Mouse (Mus musculus): Measurements from ENCODE around the gene Cpb2.

The Cpb2 gene

DNA sequence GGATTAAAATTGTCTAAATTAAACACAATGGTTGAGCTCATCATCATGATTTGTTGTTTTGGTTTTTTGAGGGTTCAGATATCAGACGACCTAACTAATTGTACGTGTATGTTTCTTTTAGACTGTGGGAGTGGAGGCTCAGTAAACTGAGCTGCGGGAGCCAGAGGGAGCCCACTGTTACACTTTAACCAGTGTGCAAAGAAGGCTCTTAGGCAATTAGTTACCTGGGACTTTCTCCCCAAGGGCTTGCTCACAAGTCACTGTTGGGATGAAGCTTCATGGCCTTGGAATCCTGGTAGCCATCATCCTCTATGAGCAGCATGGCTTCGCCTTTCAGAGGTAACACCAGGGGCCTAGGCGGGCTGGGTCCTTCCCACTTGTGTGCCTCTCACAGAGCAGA is at the start of gene Cpb2:
Cpb2 (plus strand) TSS at position 201 of the 400 bp plus-strand sequence.
- no peak for DNase-seq (ENCODE audit: low spot score in 2 of 2)

DNA sequence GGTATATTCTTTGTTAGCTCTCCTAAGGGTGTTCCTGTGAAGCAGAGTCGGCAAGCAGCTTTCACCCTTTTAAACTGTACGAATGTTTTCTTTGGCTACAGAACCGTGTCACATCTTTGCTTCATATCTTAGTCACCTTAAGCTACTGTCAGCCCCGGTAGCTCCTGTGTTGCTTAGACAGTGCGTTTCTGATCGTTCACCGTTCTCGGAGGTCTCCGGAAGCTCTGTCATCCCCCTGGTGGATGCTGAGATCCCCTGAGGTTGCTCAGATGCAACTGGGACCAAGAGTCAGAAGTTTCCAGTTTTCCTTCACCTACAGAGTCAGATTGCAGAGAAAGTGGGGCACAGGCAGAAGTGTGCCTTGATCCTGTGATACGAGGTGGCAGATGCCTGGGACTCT is 49.7 kb upstream of the Cpb2 start:
- DNase-seq (ENCODE audit: low spot score in 2 of 2), result no peak

DNA sequence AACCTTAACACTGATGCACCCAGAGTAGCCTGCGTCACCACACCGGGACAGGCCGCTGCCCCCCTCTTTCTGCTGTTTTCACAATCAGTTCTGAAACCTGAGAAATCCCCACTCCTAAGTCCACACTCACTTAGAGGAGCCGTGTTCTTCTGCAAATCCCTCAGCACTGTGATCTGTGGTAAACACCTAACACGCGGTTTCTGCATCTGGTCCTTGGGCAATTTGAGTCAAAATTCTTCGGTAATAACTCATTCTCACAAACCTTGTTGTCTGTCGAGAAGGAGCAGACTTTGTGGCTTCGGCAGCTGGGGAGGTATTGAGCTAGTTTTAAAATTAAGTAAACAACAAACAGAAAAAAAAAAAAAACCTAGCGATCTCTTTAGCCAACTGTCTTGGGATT is 49.2 kb upstream of the Cpb2 start:
- no peak for DNase-seq (ENCODE audit: low spot score in 2 of 2)

DNA sequence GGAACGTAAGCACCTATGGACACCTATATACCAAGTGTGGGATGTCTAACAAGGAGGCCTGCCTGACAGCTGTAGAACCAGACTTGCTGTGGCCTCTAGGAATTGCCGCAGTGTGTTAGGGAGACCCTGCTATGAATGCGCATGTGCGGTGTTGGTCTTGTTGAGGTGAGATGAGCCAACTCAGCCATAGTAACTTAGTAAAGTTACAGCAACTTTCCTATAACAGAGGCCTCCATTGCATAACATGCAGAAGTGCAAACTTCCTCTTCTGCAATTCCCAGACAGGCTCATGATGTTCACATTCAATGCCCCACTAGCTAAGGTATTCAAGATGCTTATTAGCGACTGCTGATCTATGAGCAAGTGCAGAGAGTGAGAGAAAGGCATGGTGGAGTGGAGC is 46.6 kb upstream of the Cpb2 start:
- DNase-seq (ENCODE audit: low spot score in 2 of 2), result no peak

DNA sequence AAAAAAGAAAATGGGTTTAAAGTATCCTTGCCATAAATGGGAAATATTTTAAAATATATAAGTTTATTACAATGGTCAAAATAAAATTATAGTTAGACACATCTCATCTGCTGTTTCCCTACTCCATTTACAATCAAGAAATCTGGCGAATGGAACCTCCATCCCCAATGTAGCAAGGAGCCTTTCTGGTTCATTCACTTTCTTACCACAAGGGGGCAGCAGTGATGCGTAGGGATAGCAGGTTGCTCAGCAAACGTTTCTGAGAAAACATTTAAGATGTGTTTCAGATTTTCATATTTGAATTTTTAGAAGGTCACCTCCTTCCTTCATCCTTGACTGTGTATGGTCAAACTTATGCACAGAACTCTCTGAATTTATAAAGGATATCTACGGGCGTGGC is 45.1 kb upstream of the Cpb2 start:
- no peak for DNase-seq (ENCODE audit: low spot score in 2 of 2)

DNA sequence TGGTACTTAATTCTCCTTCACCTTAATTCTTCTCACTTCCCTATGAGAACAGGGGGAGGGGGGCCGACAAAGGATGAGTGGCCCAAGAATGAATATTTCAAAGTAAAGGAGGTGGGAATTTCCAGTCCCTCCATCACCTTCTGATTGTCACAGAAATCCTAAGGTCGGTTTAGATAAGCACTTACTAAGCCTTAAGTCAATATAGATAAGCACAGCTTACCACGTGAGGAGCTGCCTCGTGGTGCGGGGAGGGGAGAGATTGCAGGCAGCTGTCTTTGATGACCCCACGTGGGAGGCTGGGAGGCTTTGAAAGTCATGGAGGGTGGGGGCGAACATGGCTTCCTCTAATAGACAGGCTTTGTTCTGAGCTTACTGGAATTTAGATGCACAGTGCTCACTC is 44.4 kb upstream of the Cpb2 start:
- no peak for DNase-seq (ENCODE audit: low spot score in 2 of 2)

DNA sequence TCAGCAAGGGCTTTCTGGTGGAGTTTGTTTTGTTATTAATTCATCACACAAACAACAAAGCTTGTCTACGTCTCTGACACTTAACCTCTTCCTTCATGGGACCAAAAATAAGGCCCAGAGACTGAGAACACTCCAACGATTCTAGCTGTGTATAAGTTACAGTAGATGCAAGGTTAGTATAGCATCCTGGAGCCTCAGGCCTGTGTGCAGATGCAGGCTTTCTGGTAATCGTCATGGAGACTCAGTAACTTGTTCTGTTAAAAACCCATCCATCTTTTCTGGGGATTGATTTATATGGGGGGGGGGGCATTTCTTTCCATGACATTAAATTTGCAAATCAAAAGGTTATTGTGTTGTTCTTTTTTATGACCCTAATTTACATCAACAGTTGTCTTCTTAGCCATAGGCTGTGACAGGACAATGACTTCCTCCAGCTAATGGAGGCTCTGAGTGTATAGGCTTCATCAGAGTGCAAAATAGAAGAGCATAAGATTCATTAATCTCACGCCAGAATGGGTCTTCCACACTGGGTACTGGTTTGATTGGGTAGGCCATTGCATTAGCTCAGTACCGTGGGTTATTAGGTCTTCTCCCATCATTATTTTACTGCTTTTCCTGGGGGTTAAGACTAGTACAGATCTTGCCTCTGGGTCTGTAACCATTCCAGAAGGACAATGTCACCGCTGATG is 36.6 kb upstream of the Cpb2 start:
- DNase-seq (ENCODE audit: low spot score in 2 of 2), result no peak

DNA sequence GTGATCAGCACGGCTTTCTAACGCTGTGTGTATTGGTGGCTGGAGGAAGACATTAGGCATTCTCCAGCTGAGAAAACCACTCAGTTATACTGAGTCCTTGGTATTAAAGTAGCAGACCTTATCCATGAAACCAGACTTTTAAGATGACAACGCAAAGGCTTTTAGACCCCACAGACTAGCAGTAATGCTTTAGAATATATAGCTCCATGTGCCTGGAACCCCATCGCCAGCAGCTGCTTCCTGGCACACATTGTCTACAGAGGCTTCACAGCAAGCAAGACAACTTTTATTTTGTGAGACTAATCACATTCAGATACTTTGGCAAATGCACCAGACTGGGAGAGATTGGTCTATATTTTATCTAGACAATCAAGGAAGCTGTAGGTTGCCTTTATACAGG is 35.8 kb upstream of the Cpb2 start:
- no peak for DNase-seq (ENCODE audit: low spot score in 2 of 2)

DNA sequence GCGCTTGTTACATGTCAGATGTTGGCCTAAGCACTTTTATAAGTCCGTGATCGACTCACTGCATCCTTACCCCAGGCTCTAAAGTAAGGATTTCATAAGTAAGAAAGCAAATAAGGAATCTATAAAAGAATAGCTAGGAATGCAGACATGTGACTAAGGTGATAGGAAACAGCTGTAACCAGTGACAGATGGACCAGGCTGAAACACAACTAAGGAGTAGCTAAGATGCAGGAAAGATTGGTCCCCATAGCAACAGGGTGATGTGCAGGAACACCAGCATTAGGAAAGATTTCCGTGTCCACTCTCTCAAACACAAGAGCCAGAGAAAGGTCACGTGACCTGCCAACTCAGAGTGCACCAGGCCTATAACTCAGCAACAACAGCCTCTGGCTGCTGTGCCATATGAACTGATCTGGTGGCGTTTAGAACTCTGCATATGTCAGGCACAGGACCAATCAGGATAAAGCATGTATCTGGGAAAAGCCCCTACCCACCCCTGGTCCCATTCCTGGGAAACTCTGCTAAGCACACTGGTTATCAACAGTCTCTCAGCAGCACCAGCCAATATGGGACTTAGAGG is 33.4 kb upstream of the Cpb2 start:
- DNase-seq (ENCODE audit: low spot score in 2 of 2), result no peak

DNA sequence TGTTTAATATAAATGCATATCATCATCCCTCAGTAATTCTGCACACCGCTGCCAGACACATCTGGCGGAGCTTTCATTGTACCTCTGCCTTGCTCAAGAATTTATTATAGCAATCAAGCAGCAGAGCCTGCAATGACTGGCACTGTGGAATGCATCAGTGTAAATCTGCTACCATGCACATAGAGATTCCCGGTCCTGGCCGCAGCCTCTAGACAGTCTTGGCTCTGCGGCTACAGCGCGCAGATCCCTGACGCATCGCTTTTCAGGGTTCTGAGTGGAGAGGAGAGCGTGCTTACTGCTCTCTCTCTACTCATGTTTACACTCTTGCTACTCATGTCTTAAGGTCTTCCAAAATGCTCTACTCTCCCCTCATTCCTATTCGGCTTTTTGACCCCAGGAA is 28.3 kb upstream of the Cpb2 start:
- no peak for DNase-seq (ENCODE audit: low spot score in 2 of 2)

DNA sequence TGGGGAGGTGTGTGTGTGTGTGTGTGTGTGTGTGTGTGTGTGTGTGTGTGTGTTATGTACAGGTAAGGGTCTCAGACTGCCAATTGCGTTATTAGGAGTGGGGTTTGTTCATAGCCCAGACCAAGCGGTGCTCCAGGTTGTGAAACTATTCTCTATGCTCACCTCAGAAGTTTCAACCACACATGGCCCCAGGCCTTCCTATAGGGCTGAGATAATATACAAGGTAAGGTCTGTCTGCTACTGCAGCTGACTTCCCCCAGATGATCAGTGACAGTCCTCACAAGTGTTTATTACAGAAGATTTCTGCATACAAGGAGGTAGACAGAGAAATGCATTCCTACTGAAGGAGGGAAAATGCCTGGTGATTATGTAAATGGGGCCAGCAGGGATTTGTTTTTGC is 23.2 kb upstream of the Cpb2 start:
- no peak for DNase-seq (ENCODE audit: low spot score in 2 of 2)

DNA sequence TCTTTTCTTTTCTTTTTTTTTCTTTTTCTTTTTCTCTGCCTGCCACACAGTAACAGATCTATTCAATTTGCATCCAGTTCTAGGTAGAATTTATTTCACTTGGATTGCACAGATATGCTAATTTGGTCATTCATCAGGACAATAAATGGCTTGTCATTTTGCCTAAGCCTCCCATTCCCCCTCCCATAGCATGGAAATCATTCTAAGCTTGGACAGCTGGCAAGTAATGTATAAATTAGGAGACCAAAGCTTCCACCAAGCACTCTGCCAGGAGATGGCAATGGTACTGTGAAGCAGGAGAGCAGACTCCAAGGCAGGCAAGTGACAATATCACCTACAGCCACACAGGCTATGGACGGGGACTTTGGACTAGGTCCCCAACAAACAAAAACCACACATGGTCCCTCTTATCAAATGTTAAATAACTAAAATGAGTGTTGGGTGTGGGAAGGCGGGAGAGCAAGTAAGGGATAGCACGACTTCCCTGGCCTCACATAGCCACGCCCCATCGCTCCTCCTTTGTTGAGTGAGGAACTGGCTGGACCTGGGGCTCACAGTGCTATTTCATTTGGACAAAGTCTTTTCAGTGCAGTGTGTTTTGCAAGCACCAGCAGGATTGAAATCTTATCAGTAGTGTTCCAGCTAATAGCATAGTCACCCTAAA is 22.7 kb upstream of the Cpb2 start:
- DNase-seq (ENCODE audit: low spot score in 2 of 2), result no peak

DNA sequence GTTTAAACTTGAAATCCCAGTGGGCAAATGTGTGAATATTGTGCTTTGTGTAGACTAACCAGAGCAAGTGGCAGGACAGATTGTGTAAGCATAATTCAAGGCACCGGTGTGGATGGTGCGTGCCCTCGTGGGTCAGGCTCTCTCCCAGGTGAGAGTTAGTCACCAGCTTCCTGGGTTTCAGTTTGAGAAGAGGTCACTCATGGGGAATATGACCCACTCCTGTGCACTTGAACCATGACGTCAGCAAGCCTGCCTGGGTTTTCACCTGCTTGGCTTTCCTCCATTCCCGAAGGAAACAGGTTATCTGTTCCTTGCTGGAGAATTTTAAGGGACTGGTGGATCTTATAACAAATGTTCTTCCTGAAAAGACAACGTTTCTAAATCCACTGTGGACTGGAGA is 19.7 kb upstream of the Cpb2 start:
- DNase-seq (ENCODE audit: low spot score in 2 of 2), result no peak

DNA sequence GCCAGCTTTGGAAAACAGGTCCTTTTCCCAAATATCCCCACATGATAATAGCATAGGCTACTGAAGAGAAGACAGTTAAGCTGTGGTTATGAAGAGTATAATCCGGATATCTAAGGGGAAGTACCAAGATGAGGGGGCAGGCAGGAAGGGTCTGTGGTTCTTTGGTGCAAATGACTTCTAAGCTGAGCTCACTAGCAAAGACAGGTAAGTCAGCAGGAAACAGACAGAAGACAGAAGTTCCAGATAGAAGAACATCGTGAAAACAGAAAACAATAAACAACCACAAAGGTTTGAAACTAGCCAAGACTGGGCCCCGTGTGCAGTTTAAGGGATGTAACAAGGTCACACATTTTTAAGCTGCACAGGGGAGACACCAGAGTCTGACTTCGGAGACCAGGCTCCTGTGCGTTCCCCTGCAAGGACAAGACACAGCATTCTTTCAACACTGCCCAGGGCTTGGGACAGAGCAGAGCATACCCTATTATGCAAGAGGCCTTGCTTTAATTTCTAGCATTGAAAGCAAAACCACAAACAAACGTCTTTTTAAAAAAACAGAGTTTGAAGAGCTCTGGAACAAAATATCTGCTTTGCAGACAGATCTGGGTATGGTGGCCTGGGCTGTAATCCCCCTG is 14.5 kb upstream of the Cpb2 start:
- DNase-seq (ENCODE audit: low spot score in 2 of 2), result no peak

DNA sequence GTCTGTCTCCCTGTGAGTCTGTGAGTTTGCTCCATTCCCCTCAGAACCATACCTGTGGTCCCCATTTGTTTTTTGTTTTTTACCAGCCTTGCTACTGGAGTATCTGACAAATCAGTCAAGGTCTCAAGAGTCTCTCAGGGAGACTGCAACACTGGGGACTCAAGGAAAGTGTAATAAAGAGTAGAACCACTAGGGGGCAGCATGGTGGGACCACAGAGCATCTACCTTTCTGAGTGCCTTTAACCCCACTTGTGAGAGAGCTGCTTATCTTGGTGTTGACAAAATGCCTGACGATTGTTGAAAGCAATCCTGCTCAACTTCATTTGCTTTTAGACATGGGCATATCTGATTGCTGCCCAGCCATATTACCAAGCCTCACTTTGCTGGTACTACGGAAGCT is 12.3 kb upstream of the Cpb2 start:
- no peak for DNase-seq (ENCODE audit: low spot score in 2 of 2)

DNA sequence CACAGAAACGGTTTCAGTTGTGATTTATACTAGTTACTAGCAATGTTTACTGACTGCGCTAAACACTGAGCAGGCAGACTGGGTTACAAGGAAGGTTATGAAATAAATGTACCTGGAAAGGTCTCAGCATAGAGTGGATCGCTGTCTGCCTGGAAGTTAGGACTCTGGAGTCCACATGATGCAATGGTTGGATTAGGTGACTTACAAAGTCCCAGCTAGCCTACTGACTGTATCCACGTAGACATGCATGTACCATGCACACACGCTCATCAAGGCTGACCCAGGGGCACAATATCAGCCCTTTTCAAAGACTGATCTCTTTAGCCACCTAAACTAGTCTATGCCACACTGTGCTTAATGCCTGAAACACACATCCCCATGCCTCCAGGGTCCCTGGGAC is 9.0 kb upstream of the Cpb2 start:
- DNase-seq (ENCODE audit: low spot score in 2 of 2), result no peak

DNA sequence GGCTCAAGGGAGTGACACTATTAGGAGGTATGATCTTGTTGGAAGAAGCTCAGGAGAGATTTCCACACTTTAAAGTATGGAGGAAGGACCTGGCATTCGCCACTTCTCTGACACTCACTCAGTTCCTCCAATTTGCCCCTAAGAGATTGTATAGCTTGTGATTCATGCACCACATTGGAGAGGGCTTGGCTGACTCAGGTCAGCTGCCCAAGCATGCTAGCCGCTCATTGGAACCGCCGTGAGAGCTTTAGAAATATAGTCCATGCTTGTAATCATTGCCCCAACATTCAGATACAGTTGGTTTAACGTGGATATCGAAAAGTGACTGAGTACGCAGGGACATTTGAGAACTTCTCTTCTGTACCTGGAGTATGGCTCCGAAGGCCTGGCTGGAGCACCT is 6.5 kb upstream of the Cpb2 start:
- no peak for DNase-seq (ENCODE audit: low spot score in 2 of 2)

DNA sequence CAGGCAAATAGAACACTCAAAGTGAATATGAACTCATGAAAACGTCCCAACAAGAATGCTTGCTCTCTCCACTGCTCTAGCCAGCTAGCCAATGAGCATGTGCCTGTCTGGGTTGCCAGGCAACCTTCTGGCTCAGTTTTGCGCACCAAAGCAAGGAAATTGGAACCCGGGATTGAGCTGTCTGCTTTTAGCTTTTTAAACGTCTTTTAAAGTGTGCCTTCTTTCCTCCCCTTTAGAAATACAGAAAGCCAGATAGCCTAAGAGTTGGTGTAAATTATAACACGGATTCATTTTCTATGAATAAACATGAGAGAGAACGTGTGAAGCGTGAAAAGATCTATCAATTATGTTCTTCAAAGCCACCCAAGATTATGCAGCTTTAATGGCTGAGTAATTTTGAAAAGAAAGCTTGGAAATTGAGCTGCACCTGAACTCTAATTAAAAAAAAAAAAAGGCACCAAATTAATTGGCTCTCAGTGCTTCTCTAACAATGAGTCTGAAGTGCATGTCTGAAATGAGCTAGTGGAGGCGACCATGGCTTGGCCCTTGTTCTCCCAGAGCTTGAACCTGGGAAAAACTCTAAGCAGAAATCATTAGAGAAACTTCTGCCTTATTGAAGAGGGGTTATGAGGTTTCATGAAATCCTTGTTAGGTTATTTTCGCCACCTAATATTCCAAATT is 6.0 kb upstream of the Cpb2 start:
- DNase-seq (ENCODE audit: low spot score in 2 of 2), result no peak

DNA sequence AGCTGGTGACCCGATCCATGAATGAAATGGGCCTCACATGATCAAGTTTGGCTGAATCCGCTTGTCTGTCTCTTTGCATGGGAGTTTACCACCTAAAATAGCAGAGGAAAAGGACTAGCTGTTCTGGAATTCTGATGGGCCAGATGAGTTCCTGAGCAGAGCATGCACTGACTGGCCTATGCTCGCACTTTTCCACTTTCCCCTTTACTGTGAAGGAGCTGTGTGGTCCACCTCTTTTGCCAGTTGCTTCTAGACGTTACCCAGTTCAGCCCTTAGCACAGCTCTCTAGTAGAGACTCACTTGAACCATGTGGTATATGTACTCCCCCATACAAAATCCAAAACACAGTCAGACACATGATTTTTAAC is 5.5 kb upstream of the Cpb2 start:
- DNase-seq (ENCODE audit: low spot score in 2 of 2), result no peak

DNA sequence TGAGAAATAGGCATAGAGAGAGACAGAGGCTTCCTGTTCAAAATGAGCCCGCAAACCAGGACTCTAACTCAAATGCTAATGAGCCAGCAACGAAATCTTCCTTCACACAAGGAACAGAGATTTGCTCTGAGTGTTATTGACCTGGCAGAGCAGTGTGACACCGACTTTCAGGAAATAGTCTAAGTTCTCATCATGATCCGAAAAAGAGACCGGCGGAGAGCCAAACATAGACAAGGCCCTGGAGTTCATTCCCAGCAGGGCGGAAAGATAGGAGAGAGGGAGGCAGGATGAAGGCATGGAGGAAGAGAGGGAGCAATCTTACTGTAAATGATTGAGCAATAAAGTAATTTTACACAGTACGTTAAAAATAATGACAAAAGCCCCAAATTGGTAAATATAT is 5.0 kb upstream of the Cpb2 start:
- DNase-seq (ENCODE audit: low spot score in 2 of 2), result no peak

DNA sequence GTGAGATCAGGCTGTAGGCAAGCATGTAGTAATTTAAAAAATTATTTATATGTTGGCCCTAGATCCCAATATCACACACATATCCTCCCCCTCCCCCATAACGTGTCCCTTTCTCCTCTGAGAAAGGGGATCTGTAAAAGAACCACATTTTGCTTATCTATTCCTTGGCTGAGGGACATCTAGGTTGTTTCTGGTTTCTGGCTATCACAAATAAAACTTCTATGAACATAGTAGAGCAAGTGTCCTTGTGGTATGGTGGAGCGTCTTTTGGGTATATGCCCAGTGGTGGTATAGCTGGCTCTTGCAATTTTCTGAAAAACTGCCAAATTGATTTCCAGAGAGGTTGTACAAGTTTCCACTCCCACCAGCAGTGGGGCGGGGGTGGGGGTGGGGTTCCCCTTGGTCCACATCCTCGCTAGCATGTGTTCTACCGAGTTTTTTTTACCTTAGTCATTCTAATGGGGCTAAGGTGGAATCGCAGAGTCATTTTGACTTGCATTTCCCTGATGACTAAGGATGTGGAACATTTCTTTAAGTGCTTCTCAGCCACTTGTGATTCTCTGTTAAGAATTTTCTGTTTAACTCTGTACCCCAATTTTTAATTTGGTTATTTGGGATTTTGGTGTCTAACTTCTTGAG is 3.9 kb upstream of the Cpb2 start:
- DNase-seq (ENCODE audit: low spot score in 2 of 2), result no peak
